Mouse (Mus musculus) hindbrain, embryonic 13.5 days (tissue): ENCODE measurements at regions not wholly inside any gene's neighbourhood (a gene's known extent, or its start where the extent isn't known, plus 50 kb on each side); places are given as distances from the start of the nearest gene placed in this dataset.

Experiments
- ATAC-seq: fragments of 200-750 bp; cut with Nextera tagmentation; 2 replicates; pipeline ENCODE4 v1.8.0; 2017; ENCODE audit warnings: moderate TSS enrichment; ENCODE audit not compliant: low FRiP score
- H3K27ac ChIP-seq: fragments of 300-500 bp; sonication (generic); 2 replicates; pipeline ENCODE4 v1.5.1; 2015; ENCODE audit warnings: inconsistent platforms, mild to moderate bottlenecking, moderate library complexity
- H3K27me3 ChIP-seq: fragments of 300-500 bp; sonication (generic); 2 replicates; pipeline ENCODE4 v1.6.1; 2015; ENCODE audit warnings: mild to moderate bottlenecking, inconsistent platforms
- H3K36me3 ChIP-seq: fragments of 300-500 bp; sonication (generic); 2 replicates; pipeline ENCODE4 v1.6.1; 2015; ENCODE audit warnings: mild to moderate bottlenecking, inconsistent platforms
- H3K4me1 ChIP-seq: fragments of 300-500 bp; sonication (generic); replicated peaks from 2 replicates; pipeline ENCODE4 v1.6.1; 2015; ENCODE audit warnings: inconsistent platforms
- H3K4me2 ChIP-seq: fragments of 300-500 bp; sonication (generic); 2 replicates; pipeline ENCODE4 v1.6.1; 2015; ENCODE audit warnings: inconsistent platforms, mild to moderate bottlenecking, moderate library complexity
- H3K4me3 ChIP-seq: fragments of 300-500 bp; sonication (generic); 2 replicates; pipeline ENCODE4 v1.5.1; 2015; ENCODE audit warnings: mild to moderate bottlenecking, inconsistent platforms
- H3K9ac ChIP-seq: fragments of 300-500 bp; sonication (generic); 2 replicates; pipeline ENCODE4 v1.6.1; 2015; ENCODE audit warnings: mild to moderate bottlenecking, inconsistent platforms
- H3K9me3 ChIP-seq: fragments of 300-500 bp; sonication (generic); 2 replicates; pipeline ENCODE4 v1.6.1; 2016; ENCODE audit warnings: inconsistent platforms
- WGBS: fragments of 180-500 bp; shearing (Covaris S2); methylation state at CpG from one replicate; pipeline ENCODE4 v1.1.7; 2015; 5-methylcytosine and 5-hydroxymethylcytosine counted together

DNA sequence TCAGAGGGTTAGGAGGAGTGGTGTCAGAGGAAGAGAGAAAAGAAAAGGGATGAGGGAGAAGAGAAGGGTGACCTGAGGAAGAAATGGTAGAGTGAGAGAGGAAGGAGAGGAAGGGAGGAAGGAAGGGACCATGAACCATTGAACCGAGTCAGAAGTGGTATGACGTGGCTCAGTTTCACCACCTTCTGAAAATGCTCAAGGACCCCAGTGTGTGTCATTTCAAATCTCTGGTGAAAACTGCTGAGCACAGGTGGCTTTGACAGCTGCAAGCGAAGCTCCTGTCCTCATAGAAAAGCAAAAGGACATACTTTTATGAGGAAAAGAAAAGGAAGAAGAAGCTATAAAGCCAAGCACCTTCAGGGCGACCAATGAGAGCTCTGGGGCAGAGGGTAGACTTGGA, 214.3 kb downstream of the Gm9195 start:
- WGBS: 89% methylated on average over 4 of the region's 4 CpGs

DNA sequence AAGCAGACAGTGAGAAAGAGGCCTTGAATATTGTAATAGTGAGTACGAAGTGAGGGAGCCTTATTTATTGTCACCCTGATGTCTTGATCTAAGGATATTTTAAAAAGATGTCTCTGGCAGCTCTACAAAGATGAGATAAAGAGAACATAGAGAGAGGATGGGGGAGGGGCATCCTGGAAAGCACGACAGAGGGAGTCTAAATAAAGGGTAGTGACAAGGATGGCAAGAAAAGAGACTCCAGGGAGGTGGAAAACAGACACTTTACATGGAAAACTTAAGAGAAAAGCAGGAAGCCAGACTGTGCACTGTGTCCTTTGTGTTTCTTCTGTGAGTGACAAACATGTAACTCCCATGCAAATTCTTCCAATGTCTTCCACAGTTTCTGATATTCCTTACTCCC, 232.4 kb downstream of the Gm9195 start:
- WGBS: 29% methylated on average over 2 of the region's 2 CpGs

More for the DNA sequence above, 214.3 kb downstream of the Gm9195 start:
- H3K4me2 ChIP-seq: no peak overlapping the region
- no peak for ATAC-seq
- H3K4me3 ChIP-seq: no peak overlapping the region
- no peak overlapping the region for H3K27ac ChIP-seq
- no peak overlapping the region for H3K9ac ChIP-seq
- no peaks in the 10 kb centered on the region for H3K4me1 ChIP-seq
- no peaks in the 10 kb centered on the region for H3K36me3 ChIP-seq
- H3K27me3 ChIP-seq: no peaks in the 10 kb centered on the region
- H3K9me3 ChIP-seq: no peaks in the 10 kb centered on the region

DNA sequence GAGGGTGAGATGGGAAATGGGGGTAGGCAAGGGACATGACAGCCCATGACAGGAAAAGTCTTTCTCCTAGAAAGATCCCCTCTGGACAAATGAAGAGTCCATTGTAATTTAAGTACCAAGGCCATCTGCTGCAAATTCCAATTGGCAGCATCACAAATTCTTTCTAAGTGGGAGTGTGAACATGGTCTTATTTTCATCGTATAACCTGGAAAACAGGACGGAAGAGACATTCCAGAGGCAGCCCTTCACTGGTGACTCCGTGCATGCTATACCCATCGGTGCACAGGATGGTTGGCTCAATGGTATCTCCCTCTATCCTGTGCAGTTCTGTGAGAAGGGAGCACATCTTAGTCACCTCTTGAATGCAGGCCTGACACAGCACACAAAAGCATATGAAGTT, 249.8 kb downstream of the Gm9195 start:
- no peaks in the 10 kb centered on the region for H3K36me3 ChIP-seq
- no peak overlapping the region for H3K9ac ChIP-seq
- peaks cover 9% of the 10 kb centered on the region for H3K4me1 ChIP-seq
- no peak for ATAC-seq
- 87% methylated on average over 4 of the region's 4 CpGs for WGBS
- no peak overlapping the region for H3K4me3 ChIP-seq
- H3K27me3 ChIP-seq: no peaks in the 10 kb centered on the region
- no peak overlapping the region for H3K4me2 ChIP-seq
- no peak overlapping the region for H3K27ac ChIP-seq
- no peaks in the 10 kb centered on the region for H3K9me3 ChIP-seq

More for the DNA sequence above, 232.4 kb downstream of the Gm9195 start:
- H3K9ac ChIP-seq: no peak overlapping the region
- H3K4me3 ChIP-seq: no peak overlapping the region
- H3K27ac ChIP-seq: no peak overlapping the region
- H3K9me3 ChIP-seq: no peaks in the 10 kb centered on the region
- no peaks in the 10 kb centered on the region for H3K36me3 ChIP-seq
- 0 out of 2 replicates have a peak, but pooled peaks cover 4% of the 10 kb centered on the region for H3K4me1 ChIP-seq
- no peaks in the 10 kb centered on the region for H3K27me3 ChIP-seq
- no peak overlapping the region for H3K4me2 ChIP-seq
- no peak for ATAC-seq

DNA sequence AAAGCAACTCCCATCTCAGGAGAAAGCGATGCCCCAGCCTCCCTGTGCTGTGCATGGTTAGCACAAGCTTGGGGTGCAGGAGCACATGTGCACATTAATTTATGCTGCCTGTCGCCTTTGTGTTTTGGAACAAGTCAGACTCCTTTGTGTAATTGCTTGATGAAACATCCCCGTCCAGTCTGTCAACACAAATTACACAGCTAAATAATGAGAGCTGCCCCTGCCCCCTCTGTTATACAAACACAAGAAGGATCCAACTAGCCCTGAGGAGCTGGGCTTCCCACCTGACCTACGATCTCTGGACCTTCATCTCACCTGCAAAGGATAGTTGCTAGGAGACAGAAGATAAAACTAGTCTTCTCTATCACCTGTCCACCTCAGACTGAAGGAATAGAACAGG, 251.4 kb downstream of the Gm9195 start:
- WGBS: 40% methylated on average over 4 of the region's 4 CpGs
- Histone ChIP-seq H3K9ac (no peak overlapping the region), H3K9me3 (no peaks in the 10 kb centered on the region), H3K4me2 (no peak overlapping the region), H3K36me3 (no peaks in the 10 kb centered on the region), H3K27ac (0 out of 2 replicates have a peak overlapping the region, but pooled peaks have one; percentile 30), H3K4me3 (no peak overlapping the region), H3K4me1 (peaks cover 9% of the 10 kb centered on the region), H3K27me3 (no peaks in the 10 kb centered on the region)
- peak; percentile 36; the same call in 1 of the 2 replicates for ATAC-seq

DNA sequence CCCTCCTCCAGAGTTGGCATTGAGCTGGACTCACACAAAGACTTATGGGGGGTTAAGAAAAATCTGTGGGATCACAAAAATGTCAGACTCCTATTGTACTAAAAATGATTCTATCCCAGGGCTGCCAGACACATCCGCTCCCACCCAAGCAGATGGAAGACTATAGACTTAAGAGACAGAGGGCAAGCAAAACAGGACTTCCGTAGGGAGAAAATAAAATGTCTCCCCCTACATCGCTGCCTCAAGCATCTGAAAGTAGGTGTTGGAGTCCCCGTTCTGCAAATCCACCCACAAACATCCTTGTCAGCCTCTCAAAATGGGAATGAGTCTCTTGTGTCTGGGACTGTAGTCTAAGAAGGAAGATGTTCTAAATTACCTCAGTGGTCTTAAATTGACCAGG, 253.3 kb downstream of the Gm9195 start:
- H3K4me1 ChIP-seq: peaks cover 9% of the 10 kb centered on the region
- H3K36me3 ChIP-seq: no peaks in the 10 kb centered on the region
- H3K9ac ChIP-seq: no peak overlapping the region
- H3K27ac ChIP-seq: no peak overlapping the region
- H3K4me2 ChIP-seq: no peak overlapping the region
- WGBS: 97% methylated on average over 4 of the region's 4 CpGs
- ATAC-seq: no peak
- no peaks in the 10 kb centered on the region for H3K9me3 ChIP-seq
- H3K4me3 ChIP-seq: no peak overlapping the region
- no peaks in the 10 kb centered on the region for H3K27me3 ChIP-seq

DNA sequence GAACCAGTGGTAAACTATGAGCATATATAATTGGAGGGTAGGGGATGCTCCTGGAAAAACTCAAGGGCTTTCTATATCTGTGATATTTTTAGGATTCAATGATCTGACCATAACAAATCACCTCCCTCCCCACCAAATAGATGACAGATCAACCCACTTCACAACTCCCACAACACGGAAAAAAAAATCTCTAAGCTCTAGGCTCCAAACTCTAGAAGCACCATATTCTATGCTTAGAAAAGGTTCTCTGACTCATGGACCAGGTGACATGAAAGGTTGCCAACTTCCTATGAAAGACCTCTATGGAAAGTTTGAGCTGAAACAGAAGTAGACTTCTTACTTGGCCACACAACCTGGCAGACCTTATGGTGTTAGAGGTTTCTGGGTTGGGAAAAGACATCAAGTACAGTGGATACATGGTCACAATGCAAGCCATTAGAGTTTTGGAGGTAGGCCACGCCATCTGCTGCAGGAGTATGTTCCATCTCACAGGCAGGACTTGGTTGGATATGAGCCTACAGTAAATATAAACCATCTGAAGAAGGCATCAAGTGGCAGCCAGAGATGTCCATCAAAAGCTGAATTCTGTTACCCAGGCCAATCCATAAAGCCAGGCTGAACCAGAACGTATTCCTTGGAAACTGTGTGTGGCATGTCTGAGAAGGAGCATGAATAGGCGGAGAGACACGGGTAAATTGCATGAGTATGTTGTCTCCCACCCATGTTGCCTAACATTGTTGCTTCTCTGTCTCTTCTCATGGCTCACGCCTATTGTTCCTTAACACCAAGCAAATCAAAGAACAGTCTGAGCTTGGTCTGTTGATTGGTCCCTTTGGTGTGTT, 257.2 kb downstream of the Gm9195 start:
- no peak overlapping the region for H3K4me3 ChIP-seq
- ATAC-seq: no peak
- H3K36me3 ChIP-seq: no peaks in the 10 kb centered on the region
- 77% methylated on average over 6 of the region's 6 CpGs for WGBS
- H3K27ac ChIP-seq: no peak overlapping the region
- no peaks in the 10 kb centered on the region for H3K27me3 ChIP-seq
- H3K4me2 ChIP-seq: no peak overlapping the region
- H3K4me1 ChIP-seq: no peaks in the 10 kb centered on the region
- H3K9me3 ChIP-seq: no peaks in the 10 kb centered on the region
- no peak overlapping the region for H3K9ac ChIP-seq

DNA sequence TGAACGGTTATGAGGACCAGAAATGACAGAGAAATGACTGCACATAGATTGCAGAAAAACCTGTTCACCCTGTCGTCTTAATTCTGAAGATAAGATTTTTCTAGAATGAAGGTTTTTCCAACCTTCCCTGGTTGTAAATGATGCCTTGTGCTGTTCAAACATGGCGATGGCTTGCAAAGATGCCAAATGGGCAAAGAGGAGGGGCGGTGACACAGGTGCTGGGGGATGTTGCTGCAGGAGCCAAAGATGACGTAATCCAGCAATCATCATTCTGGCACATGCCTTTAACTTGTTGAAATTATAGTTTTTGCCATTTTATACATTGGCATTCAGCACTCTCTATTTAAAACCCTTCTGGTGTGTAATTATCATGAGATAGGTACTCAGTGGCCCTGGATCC, 263.8 kb downstream of the Gm9195 start:
- Histone ChIP-seq H3K27ac (no peak overlapping the region), H3K4me2 (no peak overlapping the region), H3K4me3 (no peak overlapping the region), H3K9me3 (no peaks in the 10 kb centered on the region), H3K4me1 (peaks cover 12% of the 10 kb centered on the region; the same call in 1 of the 2 replicates), H3K27me3 (no peaks in the 10 kb centered on the region), H3K36me3 (no peaks in the 10 kb centered on the region), H3K9ac (no peak overlapping the region)
- ATAC-seq: no peak
- WGBS: 77% methylated on average over 5 of the region's 5 CpGs

DNA sequence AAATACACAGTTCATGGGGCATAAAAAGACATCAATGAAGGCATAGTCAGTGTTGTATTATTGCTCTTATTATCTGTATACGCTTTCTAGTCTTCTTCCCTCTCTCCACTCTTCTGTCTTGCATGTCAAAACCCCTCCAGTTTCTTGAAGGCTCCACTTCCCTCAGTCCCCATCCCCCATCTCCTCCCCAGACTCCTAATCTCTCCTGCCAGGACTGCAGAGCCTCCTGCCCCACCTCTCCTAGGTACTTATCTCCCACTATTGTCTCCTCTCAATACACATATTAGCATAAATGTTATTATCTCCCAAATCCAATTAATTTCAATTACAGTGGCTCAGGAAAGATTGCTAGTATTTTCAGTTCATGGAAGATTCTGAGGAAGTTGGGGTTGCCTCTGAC, 264.2 kb downstream of the Gm9195 start:
- Histone ChIP-seq H3K9ac (no peak overlapping the region), H3K4me2 (no peak overlapping the region), H3K4me3 (no peak overlapping the region), H3K4me1 (peaks cover 12% of the 10 kb centered on the region; the same call in 1 of the 2 replicates), H3K36me3 (no peaks in the 10 kb centered on the region), H3K27ac (no peak overlapping the region; the same call in 1 of the 2 replicates), H3K9me3 (no peaks in the 10 kb centered on the region), H3K27me3 (no peaks in the 10 kb centered on the region)
- WGBS: 85% methylated on average over 1 of the region's 1 CpGs
- ATAC-seq: no peak

DNA sequence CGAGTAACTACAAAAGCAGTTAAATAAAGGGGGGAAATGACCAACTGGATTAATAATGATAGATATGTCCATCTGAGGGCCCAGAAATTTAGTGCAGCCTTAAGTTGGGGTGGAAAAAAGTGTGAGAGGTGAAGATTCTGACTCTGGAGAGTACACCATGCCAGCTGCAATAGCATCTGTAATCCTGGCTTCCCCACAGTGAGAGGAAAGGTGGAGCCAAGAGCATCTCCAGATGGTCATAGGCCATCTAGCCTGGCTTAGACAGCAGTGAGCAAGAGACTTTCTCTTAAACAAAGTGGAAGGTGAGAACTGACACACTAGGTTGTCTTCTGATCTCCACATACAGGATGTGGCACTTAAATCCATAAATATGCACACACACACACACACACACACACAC, 264.7 kb downstream of the Gm9195 start:
- no peak for ATAC-seq
- no peaks in the 10 kb centered on the region for H3K27me3 ChIP-seq
- WGBS: 81% methylated on average over 1 of the region's 1 CpGs
- no peak overlapping the region for H3K9ac ChIP-seq
- peaks cover 12% of the 10 kb centered on the region; the same call in 1 of the 2 replicates for H3K4me1 ChIP-seq
- no peak overlapping the region for H3K27ac ChIP-seq
- H3K9me3 ChIP-seq: no peaks in the 10 kb centered on the region
- H3K4me3 ChIP-seq: no peak overlapping the region
- H3K4me2 ChIP-seq: no peak overlapping the region
- no peaks in the 10 kb centered on the region for H3K36me3 ChIP-seq

DNA sequence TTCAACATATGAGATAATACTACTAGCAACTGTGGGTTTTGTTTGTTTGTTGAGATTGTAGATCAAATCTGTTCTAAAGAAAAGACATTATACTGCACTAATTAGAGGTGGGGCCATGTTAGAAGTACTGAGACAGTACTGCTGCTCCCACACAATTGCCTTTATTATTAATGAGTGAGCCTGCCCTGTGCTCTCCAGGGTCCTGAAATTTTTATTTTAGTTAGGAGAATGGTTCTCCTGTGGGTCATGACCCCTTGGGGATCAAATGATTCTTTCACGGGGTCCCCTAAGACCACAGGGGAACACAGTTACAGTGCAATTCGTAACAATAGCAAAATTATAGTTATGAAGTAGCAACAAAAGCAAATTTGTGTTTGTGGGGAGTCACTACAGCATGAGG, 268.8 kb downstream of the Gm9195 start:
- H3K4me2 ChIP-seq: no peak overlapping the region
- H3K27me3 ChIP-seq: no peaks in the 10 kb centered on the region
- no peak for ATAC-seq
- H3K36me3 ChIP-seq: no peaks in the 10 kb centered on the region
- no peak overlapping the region for H3K9ac ChIP-seq
- no peaks in the 10 kb centered on the region for H3K9me3 ChIP-seq
- WGBS: 51% methylated on average over 2 of the region's 2 CpGs
- H3K4me1 ChIP-seq: peaks cover 12% of the 10 kb centered on the region; the same call in 1 of the 2 replicates
- H3K27ac ChIP-seq: no peak overlapping the region
- no peak overlapping the region for H3K4me3 ChIP-seq

DNA sequence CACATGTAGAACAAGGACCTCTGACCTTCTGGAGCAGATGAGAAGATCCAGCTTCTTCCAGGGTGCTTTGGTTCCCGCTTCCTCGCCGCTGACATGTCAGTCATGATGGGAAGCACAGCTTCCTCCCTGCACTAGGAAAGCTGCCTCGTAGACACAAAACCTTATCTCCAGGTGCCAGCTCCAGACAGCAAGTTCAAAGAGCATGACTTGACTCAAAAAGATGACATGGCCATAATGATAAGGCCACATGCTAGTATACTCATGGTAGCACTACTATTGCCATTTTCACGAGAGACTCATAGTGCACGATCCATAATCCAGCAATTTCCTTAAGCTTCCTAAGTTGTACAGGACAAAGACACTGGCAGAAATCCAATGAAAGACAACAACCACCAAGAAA, 272.1 kb downstream of the Gm9195 start:
- Histone ChIP-seq H3K27ac (no peak overlapping the region), H3K4me2 (no peak overlapping the region), H3K36me3 (no peaks in the 10 kb centered on the region), H3K27me3 (no peaks in the 10 kb centered on the region), H3K4me1 (no peaks in the 10 kb centered on the region), H3K4me3 (no peak overlapping the region), H3K9ac (no peak overlapping the region), H3K9me3 (no peaks in the 10 kb centered on the region)
- ATAC-seq: no peak
- 92% methylated on average over 6 of the region's 6 CpGs for WGBS

DNA sequence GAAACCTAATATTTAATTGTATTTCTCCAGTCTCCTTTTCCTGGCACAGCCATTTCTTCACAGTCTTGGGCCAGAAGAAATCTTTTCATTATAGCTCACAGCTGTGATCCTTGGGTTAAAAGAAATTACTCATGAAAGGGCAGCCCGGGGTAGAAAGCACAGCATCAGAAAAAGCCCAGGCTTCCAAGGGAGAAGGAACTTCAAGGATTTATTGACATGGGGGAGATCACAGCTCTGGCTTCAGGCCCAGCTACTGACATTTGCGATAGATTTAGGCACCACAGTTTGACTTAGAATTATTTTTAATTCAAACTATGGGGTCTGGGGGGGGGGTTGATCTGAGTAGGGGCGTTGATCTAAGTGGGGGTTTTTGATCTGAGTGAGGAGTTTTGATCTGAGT, 291.3 kb downstream of the Gm9195 start:
- no peak for ATAC-seq
- Histone ChIP-seq H3K4me2 (no peak overlapping the region), H3K27ac (no peak overlapping the region), H3K4me1 (peaks cover 5% of the 10 kb centered on the region; the same call in 1 of the 2 replicates), H3K9me3 (no peaks in the 10 kb centered on the region), H3K36me3 (no peaks in the 10 kb centered on the region), H3K9ac (no peak overlapping the region), H3K27me3 (no peaks in the 10 kb centered on the region), H3K4me3 (no peak overlapping the region)
- WGBS: 70% methylated on average over 3 of the region's 3 CpGs

DNA sequence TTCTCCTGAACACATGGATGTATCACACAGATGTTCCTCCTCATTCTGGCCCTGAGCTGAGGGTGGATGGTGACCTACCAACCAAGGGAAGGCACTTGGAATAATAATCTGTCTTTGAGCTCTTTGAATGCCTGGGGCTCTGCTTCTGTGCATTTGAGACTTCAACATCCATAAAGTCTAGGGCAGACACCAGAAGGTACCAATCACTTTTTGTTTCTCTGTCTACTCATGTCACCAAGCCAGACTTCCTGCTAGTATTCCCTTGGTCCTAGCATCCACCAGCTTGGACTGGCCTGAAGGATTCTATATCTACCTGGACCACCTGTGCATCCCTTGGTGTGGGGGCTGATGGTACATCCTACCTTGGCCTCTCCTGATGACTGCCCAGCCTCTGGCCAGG, 291.7 kb downstream of the Gm9195 start:
- ATAC-seq: no peak
- H3K9me3 ChIP-seq: no peaks in the 10 kb centered on the region

More for the DNA sequence above, 291.7 kb downstream of the Gm9195 start:
- Histone ChIP-seq H3K4me1 (peaks cover 5% of the 10 kb centered on the region; the same call in 1 of the 2 replicates), H3K36me3 (no peaks in the 10 kb centered on the region), H3K4me3 (no peak overlapping the region), H3K9ac (no peak overlapping the region), H3K27me3 (no peaks in the 10 kb centered on the region), H3K4me2 (no peak overlapping the region), H3K27ac (no peak overlapping the region)
